Mouse (Mus musculus): Measurements from ENCODE around the gene Zhx3.

DNA sequence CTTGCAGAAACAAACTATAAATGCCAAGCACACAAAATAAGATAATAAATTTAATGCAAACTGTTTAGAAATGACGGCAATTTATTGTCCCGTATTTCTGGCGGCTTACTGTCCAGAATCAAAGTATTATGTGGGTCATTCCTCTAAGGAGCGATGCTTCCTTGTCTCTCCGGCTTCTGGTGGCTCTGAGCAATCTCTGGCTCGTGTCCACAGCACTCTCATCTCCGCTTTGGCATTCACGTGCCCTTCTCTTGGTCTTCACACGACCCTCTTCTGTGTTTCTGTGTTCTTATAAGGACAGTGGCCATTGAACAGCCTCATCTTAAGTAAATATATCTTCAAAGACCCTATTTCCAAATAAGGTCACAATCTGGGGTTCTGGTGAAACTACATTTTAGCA, 41.9 kb upstream of the Zhx3 start:
- TF ChIP-seq CTCF (IDR thresholded peaks at IDR 0.05; ENCODE audit: control insufficient read depth, insufficient read depth, insufficient read length) = no peak
- no peak for TF ChIP-seq MAX (IDR thresholded peaks at IDR 0.05)
- TF ChIP-seq USF1 (IDR thresholded peaks at IDR 0.05; ENCODE audit: low read depth) = no peak

Measured in C2C12 (cell line).